Mouse (Mus musculus): ENCODE results near the gene Exoc8.

DNA sequence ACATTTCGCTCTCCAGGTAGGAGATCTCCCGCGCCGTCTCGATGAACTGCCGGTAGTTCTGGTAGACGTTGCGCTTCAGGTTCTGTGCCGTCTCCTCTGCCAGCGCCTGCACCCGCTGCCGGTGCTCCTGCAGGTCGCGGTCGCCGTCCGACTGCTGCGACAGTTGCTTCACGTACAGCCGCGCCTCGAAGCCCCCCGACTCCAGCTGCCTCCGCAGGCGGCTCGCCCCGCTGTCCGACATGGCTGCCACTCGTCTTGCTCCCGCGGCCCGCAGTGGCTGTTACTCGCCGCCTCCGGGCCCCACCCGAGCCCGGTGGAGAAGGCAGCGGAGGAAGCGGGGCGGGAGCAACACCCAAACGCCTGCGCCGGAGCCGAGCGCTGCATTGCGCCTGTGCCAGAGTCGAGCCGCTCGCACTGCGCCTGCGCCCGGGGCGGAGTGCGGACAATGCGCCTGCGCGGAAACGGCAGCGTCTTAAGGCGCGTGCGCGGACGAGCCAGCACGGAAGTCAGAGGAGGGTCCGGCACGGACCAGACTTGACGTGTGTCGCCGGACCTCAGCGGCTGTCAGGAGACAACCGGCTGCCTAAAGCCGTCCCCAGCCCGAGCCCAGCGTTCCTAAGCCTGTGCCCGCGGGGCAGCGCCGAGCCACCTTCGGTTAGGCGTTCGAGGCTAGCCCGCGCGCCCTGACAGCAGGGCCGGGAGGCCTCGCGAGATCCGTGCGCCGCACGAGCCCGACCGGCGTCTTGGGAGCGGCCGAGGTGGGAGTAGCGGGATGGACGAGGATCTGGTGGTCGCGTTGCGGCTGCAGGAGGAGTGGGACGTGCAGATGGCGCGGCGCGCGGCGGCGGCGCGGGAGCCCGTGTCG, at the start of gene Exoc8, which contains the start of gene Sprtn:
- TF ChIP-seq TAL1 (IDR thresholded peaks at IDR 0.05; ENCODE audit: low read length) (no peak), GATA1 (IDR thresholded peaks at IDR 0.05; ENCODE audit: low read length) (no peak)

Measured in erythroblast, embryonic 14.5 days (primary cell).